Mouse (Mus musculus) small intestine, adult 2 months (tissue): ENCODE results near the gene Gosr2. TPM values are rescaled to one million over a fixed set of nuclear protein-coding genes. Genes with fewer than 3 reads are reported as not detected.
"Not testable (repeated sequence)": the region's sequence is repeated elsewhere in the genome, so short reads cannot be mapped to it uniquely, and the experiment has no call there.

ENCODE experiments used
- H3K27ac ChIP-seq: fragments of 200-500 bp; 2 replicates; pipeline ENCODE4 v1.5.1; 2012; ENCODE audit warnings: low read depth, low read length, control low read depth, inconsistent platforms; ENCODE audit not compliant: insufficient read depth
- H3K27me3 ChIP-seq: fragments of 200-500 bp; 2 replicates; pipeline ENCODE4 v1.6.1; 2012; ENCODE audit warnings: mild to moderate bottlenecking, moderate library complexity, low read length, inconsistent platforms; ENCODE audit not compliant: control insufficient read depth, insufficient read depth
- H3K36me3 ChIP-seq: fragments of 200-500 bp; 2 replicates; pipeline ENCODE4 v1.6.1; 2012; ENCODE audit warnings: mild to moderate bottlenecking, low read length, control low read depth, inconsistent platforms; ENCODE audit not compliant: control insufficient read depth, insufficient read depth
- H3K4me1 ChIP-seq: fragments of 200-500 bp; 2 replicates; pipeline ENCODE4 v1.6.1; 2012; ENCODE audit warnings: low read length, inconsistent platforms, mixed read lengths; ENCODE audit not compliant: control insufficient read depth, insufficient read depth, insufficient read length
- H3K4me3 ChIP-seq: fragments of 200-500 bp; 2 replicates; pipeline ENCODE4 v1.5.1; 2012; ENCODE audit warnings: low read depth, mild to moderate bottlenecking, control low read depth, inconsistent platforms, low read length, moderate library complexity
- CTCF ChIP-seq: fragments of 200-500 bp; IDR thresholded peaks from 2 replicates; pipeline ENCODE4 v1.5.1; 2012; ENCODE audit warnings: low read depth, mild to moderate bottlenecking, control low read depth, inconsistent platforms, low read length, moderate library complexity, mixed read lengths; ENCODE audit not compliant: insufficient replicate concordance, insufficient read length; ENCODE audit errors: extremely low read depth
- POLR2A ChIP-seq: fragments of 200-500 bp; IDR thresholded peaks from 2 replicates; pipeline ENCODE4 v1.6.1; 2012; ENCODE audit warnings: low read depth, mild to moderate bottlenecking, control low read depth, inconsistent platforms, low read length, moderate library complexity
- WGBS: fragments of 180-500 bp; shearing (Covaris S2); methylation state at CpG from one replicate; pipeline ENCODE4 v1.1.7; 2018; 5-methylcytosine and 5-hydroxymethylcytosine counted together
- polyA plus RNA-seq: library from polyadenylated mRNA; depleted of rRNA; stranded (reverse); fragments of >200 nt; gene quantifications from 2 replicates; pipeline ENCODE4 v1.2.3, GENCODE M21; 2012

The Gosr2 gene
- polyA plus RNA-seq, 1 experiment = 63.8 TPM

GRCm38 (mm10) chr11:103688980-103689378 lies 8.7 kb downstream of the Gosr2 start:
- 41% methylated on average over 3 of the region's 3 CpGs for WGBS
- TF ChIP-seq CTCF (no peak), POLR2A (no peak)
- peak overlapping the region; percentile 19; the same call in 1 of the 2 replicates for H3K27ac ChIP-seq

GRCm38 (mm10) chr11:103688271-103688979 lies 9.3 kb downstream of the Gosr2 start:
- Histone ChIP-seq H3K4me1 (peaks cover 25% of the 10 kb centered on the region; the same call in 1 of the 2 replicates), H3K36me3 (peaks cover 48% of the 10 kb centered on the region), H3K4me3 (no peak overlapping the region), H3K27me3 (no peaks in the 10 kb centered on the region), H3K27ac (peak overlapping the region; percentile 31; the same call in 1 of the 2 replicates)
- TF ChIP-seq CTCF (no peak), POLR2A (no peak)
- WGBS = 61% methylated on average over 6 of the region's 6 CpGs

More at GRCm38 (mm10) chr11:103688980-103689378, 8.7 kb downstream of the Gosr2 start:
- Histone ChIP-seq H3K4me3 (no peak overlapping the region), H3K27me3 (no peaks in the 10 kb centered on the region), H3K4me1 (peaks cover 25% of the 10 kb centered on the region; the same call in 1 of the 2 replicates), H3K36me3 (peaks cover 42% of the 10 kb centered on the region)

DNA sequence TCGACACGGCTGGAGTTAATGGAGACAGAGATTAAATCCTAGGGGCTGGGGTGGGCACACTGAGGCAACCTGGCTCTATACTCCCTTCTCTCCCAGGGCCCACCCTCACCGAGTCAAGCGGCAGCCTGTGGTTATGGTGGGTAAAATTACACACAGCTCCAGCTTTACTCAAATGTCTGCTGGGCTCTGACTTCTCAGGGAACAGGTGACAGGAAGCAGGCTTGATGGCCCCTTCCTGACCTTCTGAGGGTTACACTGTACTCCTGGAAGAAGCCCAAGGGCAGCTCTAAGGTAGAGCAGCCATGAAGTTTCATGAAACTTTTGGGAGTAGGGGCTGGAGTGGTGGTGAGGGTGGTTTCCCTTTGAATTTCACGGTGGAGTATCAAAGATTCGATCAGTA lies 11.0 kb downstream of the Gosr2 start:
- Histone ChIP-seq H3K36me3 (peaks cover 65% of the 10 kb centered on the region), H3K4me3 (no peak overlapping the region), H3K27ac (no peak overlapping the region), H3K27me3 (no peaks in the 10 kb centered on the region), H3K4me1 (peaks cover 21% of the 10 kb centered on the region; the same call in 1 of the 2 replicates)
- 79% methylated on average over 6 of the region's 6 CpGs for WGBS
- TF ChIP-seq CTCF (no peak), POLR2A (no peak)

GRCm38 (mm10) chr11:103685261-103685736 lies 12.4 kb downstream of the Gosr2 start:
- peaks cover 77% of the 10 kb centered on the region for H3K36me3 ChIP-seq
- peaks cover 14% of the 10 kb centered on the region; the same call in 1 of the 2 replicates for H3K4me1 ChIP-seq
- H3K27ac ChIP-seq = peak overlapping the region; percentile 71; the same call in 1 of the 2 replicates
- whole genome bisulfite sequencing = 64% methylated on average over 7 of the region's 7 CpGs
- no peaks in the 10 kb centered on the region for H3K27me3 ChIP-seq
- TF ChIP-seq CTCF (no peak), POLR2A (no peak)
- H3K4me3 ChIP-seq = no peak overlapping the region

DNA sequence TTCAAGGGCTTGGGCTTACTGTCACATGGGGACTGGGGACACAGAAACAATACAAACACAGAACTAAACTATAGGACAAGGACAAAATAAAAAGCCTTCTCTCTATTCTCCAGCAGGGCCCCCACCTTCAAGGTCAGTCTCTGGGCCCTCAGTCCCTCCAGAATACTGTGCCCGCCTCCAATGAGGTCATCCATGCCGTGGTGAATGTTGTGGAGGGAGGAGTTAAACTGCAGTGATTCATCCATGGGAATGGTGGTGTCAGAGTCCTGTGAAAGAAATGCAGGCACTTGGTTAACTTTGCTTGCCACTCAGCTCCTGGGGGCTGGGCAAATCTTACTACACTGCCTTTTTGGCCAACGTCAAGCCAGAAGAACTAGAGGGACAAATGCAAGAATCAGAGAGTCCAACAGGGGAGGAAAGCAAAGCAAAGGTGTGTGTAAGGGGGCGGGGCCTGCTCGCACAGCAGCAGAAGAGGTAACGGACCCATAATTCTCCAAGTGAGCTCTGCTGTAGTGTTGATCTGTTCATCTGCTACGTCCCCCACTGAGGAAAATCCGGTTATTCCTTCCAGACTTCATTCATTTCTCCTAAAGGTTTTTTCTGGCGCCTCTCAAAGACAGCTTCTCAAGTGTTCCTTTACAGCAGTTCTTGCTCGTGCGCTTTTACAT lies 13.9 kb downstream of the Gosr2 start:
- Histone ChIP-seq H3K27me3 (no peaks in the 10 kb centered on the region), H3K4me3 (no peak overlapping the region), H3K36me3 (peaks cover 84% of the 10 kb centered on the region), H3K27ac (no peak overlapping the region), H3K4me1 (peaks cover 5% of the 10 kb centered on the region; the same call in 1 of the 2 replicates)
- no peak for TF ChIP-seq CTCF
- TF ChIP-seq POLR2A = no peak
- WGBS = 56% methylated on average over 11 of the region's 11 CpGs

GRCm38 (mm10) chr11:103677042-103677441 lies 20.7 kb downstream of the Gosr2 start:
- not testable (repeated sequence) for H3K27me3 ChIP-seq, H3K27ac ChIP-seq, H3K4me3 ChIP-seq, H3K4me1 ChIP-seq
- peak; percentile 44; the same call in 1 of the 2 replicates for TF ChIP-seq CTCF
- peaks cover 35% of the 10 kb centered on the region for H3K36me3 ChIP-seq
- WGBS = 52% methylated on average over 2 of the region's 2 CpGs

DNA sequence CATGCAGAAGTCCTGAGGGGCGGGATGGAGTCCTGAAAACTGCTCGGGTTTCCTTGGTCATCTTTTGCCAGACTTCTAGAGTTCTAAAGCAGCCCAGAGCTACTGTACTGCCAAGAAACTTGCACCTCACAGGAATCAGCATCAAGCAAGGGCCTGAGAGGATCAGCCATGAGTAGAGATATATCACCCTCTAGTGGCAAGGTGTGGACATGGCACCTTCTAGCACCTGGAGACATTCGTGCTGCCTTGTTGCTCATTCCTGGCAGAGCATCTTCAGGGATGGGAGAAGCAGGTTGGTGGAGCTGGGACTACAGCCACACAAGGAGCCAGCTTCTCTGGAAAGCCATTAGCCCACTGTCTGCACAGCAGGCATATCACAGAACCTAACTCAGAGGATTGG lies 22.1 kb downstream of the Gosr2 start:
- 48% methylated on average over 3 of the region's 3 CpGs for WGBS
- Histone ChIP-seq H3K4me3 (no peak overlapping the region), H3K36me3 (peaks cover 22% of the 10 kb centered on the region), H3K27ac (no peak overlapping the region), H3K27me3 (no peaks in the 10 kb centered on the region), H3K4me1 (no peaks in the 10 kb centered on the region)
- peak; percentile 72; the same call in 1 of the 2 replicates for TF ChIP-seq CTCF
- no peak for TF ChIP-seq POLR2A
